Mouse (Mus musculus) lung, postnatal 0 days (tissue): ENCODE measurements at regions not wholly inside any gene's neighbourhood (a gene's known extent, or its start where the extent isn't known, plus 50 kb on each side); places are given as distances from the start of the nearest gene placed in this dataset.
A peak's percentile ranks its signal among the peaks of the same experiment; 100 is the strongest.

ENCODE experiments used
- ATAC-seq: fragments of 200-750 bp; cut with Nextera tagmentation; 2 replicates; pipeline ENCODE4 v1.8.0; 2017; ENCODE audit warnings: moderate library complexity
- DNase-seq: peaks from one replicate; pipeline ENCODE4 v3.0.0-alpha.2; 2016; ENCODE audit warnings: low spot score
- H3K27ac ChIP-seq: fragments of 300-500 bp; sonication (generic); 2 replicates; pipeline ENCODE4 v1.5.1; 2014; ENCODE audit warnings: antibody characterized with exemption, mild to moderate bottlenecking, low read length, mixed read lengths
- H3K27me3 ChIP-seq: fragments of 300-500 bp; sonication (generic); replicated peaks from 2 replicates; pipeline ENCODE4 v1.6.1; 2014; ENCODE audit warnings: low read length, mixed read lengths; ENCODE audit not compliant: insufficient read depth
- H3K36me3 ChIP-seq: fragments of 300-500 bp; sonication (generic); 2 replicates; pipeline ENCODE4 v1.6.1; 2014; ENCODE audit warnings: low read length, mixed read lengths; ENCODE audit not compliant: insufficient read depth
- H3K4me1 ChIP-seq: fragments of 300-500 bp; sonication (generic); 2 replicates; pipeline ENCODE4 v1.6.1; 2014; ENCODE audit warnings: antibody characterized with exemption, low read depth, low read length, mixed read lengths; ENCODE audit not compliant: insufficient read depth
- H3K4me2 ChIP-seq: fragments of 300-500 bp; sonication (generic); replicated peaks from 2 replicates; pipeline ENCODE4 v1.6.1; 2014; ENCODE audit warnings: low read depth, mild to moderate bottlenecking, low read length, moderate library complexity, mixed read lengths
- H3K4me3 ChIP-seq: fragments of 300-500 bp; sonication (generic); 2 replicates; pipeline ENCODE4 v1.5.1; 2014; ENCODE audit warnings: low read depth, low read length
- H3K9ac ChIP-seq: fragments of 300-500 bp; sonication (generic); replicated peaks from 2 replicates; pipeline ENCODE4 v1.6.1; 2014; ENCODE audit warnings: low read depth, mild to moderate bottlenecking
- H3K9me3 ChIP-seq: fragments of 300-500 bp; sonication (generic); 2 replicates; pipeline ENCODE4 v1.6.1; 2016; ENCODE audit warnings: low read length, mixed read lengths
- CTCF ChIP-seq: IDR thresholded peaks from 2 replicates; pipeline ENCODE4 v1.5.1; 2016; ENCODE audit warnings: antibody characterized with exemption, mild to moderate bottlenecking
- EP300 ChIP-seq: IDR thresholded peaks from 2 replicates; pipeline ENCODE4 v1.6.1; 2016; ENCODE audit warnings: antibody characterized with exemption, mild to moderate bottlenecking, control low read depth
- WGBS: fragments of 180-500 bp; shearing (Covaris S2); extraction: QIAGEN DNeasy Blood & Tissue Kit; methylation state at CpG from one replicate; pipeline ENCODE4 v1.1.7; 2014; 5-methylcytosine and 5-hydroxymethylcytosine counted together

DNA sequence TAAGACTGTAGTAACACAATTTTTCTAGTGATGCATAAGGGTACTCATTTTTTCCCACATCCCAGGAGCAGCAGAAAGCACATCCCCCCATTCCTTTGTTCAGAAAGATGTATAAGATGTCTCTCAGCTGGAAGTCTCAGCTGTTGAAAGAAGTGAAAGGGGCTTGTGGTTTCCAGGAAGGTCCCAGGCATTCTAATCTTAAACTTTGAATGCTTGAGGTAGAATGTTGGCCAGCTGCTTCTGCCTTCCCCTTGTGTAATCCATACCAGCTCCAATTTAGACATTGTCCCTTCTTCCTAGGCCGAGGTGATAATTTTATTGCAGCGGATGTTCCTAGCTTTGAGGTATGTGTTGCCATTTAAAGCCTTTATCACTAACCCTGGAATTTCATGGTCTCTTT, 272.8 kb downstream of the Tbx15 start:
- no peak overlapping the region for H3K4me3 ChIP-seq
- no peak for TF ChIP-seq CTCF
- no peak for TF ChIP-seq EP300
- H3K9me3 ChIP-seq: no peaks in the 10 kb centered on the region
- DNase-seq (no peak), ATAC-seq (no peak)
- WGBS: 87% methylated on average over 2 of the region's 2 CpGs
- H3K4me1 ChIP-seq: no peaks in the 10 kb centered on the region
- no peaks in the 10 kb centered on the region for H3K27me3 ChIP-seq
- H3K36me3 ChIP-seq: no peaks in the 10 kb centered on the region
- H3K4me2 ChIP-seq: no peak overlapping the region
- no peak overlapping the region for H3K27ac ChIP-seq
- H3K9ac ChIP-seq: no peak overlapping the region

DNA sequence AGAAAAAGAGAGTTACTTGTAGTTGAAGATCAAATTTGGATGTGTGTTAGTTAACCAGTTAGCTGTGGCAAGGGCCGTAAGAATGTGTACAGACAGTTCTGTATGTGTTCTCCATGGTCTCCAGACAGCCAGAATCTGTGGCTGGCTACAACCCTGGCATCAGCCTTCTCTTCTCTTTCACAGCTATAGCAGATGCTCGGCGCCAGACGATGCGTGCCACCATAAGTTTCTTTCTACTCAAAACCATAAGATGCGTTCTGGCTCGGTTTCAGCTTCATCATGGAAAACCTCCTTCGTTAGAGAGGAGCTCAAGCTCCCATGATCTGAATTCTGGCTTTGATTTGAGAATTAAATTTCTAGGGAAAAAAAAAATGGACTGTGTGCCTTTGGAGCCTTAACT, 275.6 kb downstream of the Tbx15 start:
- 90% methylated on average over 8 of the region's 8 CpGs for WGBS
- H3K36me3 ChIP-seq: no peaks in the 10 kb centered on the region
- no peak overlapping the region for H3K4me3 ChIP-seq
- TF ChIP-seq CTCF: no peak
- no peak for TF ChIP-seq EP300
- H3K9me3 ChIP-seq: no peaks in the 10 kb centered on the region
- no peaks in the 10 kb centered on the region for H3K4me1 ChIP-seq
- ATAC-seq (no peak), DNase-seq (no peak)
- no peak overlapping the region for H3K27ac ChIP-seq
- no peak overlapping the region for H3K4me2 ChIP-seq
- no peaks in the 10 kb centered on the region for H3K27me3 ChIP-seq
- no peak overlapping the region for H3K9ac ChIP-seq

- Histone ChIP-seq H3K9me3 (no peaks in the 10 kb centered on the region), H3K4me2 (no peak overlapping the region), H3K9ac (no peak overlapping the region), H3K4me3 (no peak overlapping the region), H3K4me1 (no peaks in the 10 kb centered on the region), H3K36me3 (no peaks in the 10 kb centered on the region), H3K27ac (no peak overlapping the region), H3K27me3 (no peaks in the 10 kb centered on the region)
- 38% methylated on average over 1 of the region's 1 CpGs for WGBS
- ATAC-seq (peak; percentile 25), DNase-seq (peak; percentile 29)
- no peak for TF ChIP-seq CTCF
- TF ChIP-seq EP300: no peak
Measured at GRCm38 (mm10) chr3:99560917-99561316, 320.7 kb downstream of the Tbx15 start.

DNA sequence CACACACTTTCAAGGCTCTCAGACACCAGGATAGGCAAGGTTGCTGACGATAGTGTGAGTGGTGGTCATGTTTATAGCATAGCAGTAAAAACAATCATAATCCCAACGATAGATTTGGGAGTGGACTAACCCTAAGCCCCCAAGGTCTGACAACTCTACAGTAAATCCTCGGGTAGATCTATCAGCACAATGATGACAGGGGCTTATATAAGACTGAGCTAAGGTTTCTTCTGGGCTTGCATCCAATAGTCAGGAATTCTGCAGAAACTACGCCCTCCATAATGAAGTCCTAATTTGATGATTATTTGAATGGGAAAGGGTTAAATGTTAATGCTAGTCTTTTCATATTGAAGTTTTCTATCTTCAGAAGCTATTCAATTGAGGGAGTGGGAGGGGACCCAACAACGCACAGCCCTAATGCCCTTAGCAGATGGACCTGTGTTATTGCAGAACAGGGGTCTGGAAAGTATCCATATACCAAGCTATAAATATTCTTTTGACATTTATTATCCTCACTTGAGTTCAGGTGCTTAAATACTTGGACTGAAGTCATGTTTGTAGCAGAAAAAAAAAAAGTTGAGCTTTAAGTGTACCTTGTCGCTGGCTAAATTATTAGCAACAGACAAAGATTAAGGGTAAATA, 311.8 kb upstream of the Spag17 start:
- H3K4me3 ChIP-seq: no peak overlapping the region
- ATAC-seq: no peak
- no peak overlapping the region for H3K4me2 ChIP-seq
- DNase-seq: no peak
- TF ChIP-seq EP300: no peak
- no peak for TF ChIP-seq CTCF
- no peaks in the 10 kb centered on the region for H3K4me1 ChIP-seq
- H3K27me3 ChIP-seq: no peaks in the 10 kb centered on the region
- no peak overlapping the region for H3K27ac ChIP-seq
- H3K9ac ChIP-seq: no peak overlapping the region
- WGBS: 42% methylated on average over 6 of the region's 6 CpGs
- no peaks in the 10 kb centered on the region for H3K36me3 ChIP-seq
- H3K9me3 ChIP-seq: no peaks in the 10 kb centered on the region

DNA sequence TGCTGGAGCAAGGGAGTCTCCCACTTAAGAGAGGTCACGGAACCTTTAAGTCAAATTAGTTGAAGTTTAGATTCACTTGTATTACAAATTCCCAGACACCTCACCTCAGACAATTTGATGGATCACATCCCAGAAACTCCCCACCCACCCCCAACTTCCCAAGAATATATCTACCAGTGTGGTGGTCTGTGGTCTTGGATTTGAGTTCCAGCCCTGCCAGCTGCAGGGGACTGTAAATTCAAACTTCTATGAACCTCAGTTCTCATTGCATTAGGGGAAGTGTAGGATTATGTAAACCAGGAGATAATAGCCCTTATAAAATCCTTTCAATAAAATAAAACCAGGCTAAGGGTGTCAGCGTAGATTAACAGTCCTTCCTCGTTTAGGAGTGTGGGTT, 311.2 kb upstream of the Spag17 start:
- Histone ChIP-seq H3K27me3 (no peaks in the 10 kb centered on the region), H3K27ac (no peak overlapping the region), H3K4me2 (no peak overlapping the region), H3K4me3 (no peak overlapping the region), H3K36me3 (no peaks in the 10 kb centered on the region), H3K4me1 (no peaks in the 10 kb centered on the region), H3K9me3 (no peaks in the 10 kb centered on the region), H3K9ac (no peak overlapping the region)
- 60% methylated on average over 3 of the region's 3 CpGs for WGBS
- no peak for DNase-seq
- no peak for ATAC-seq
- TF ChIP-seq CTCF: no peak
- TF ChIP-seq EP300: no peak

- H3K36me3 ChIP-seq: no peaks in the 10 kb centered on the region
- WGBS: 35% methylated on average over 3 of the region's 3 CpGs
- ATAC-seq: no peak
Measured at GRCm38 (mm10) chr3:99602679-99603078, 282.5 kb upstream of the Spag17 start.

GRCm38 (mm10) chr3:99632309-99632708, 252.9 kb upstream of the Spag17 start:
- no peak for ATAC-seq
- Histone ChIP-seq H3K27me3 (no peaks in the 10 kb centered on the region), H3K4me3 (no peak overlapping the region), H3K4me2 (no peak overlapping the region), H3K9me3 (no peaks in the 10 kb centered on the region), H3K4me1 (no peaks in the 10 kb centered on the region), H3K27ac (no peak overlapping the region), H3K9ac (no peak overlapping the region), H3K36me3 (no peaks in the 10 kb centered on the region)
- WGBS: 83% methylated on average over 4 of the region's 4 CpGs
- no peak for TF ChIP-seq CTCF
- no peak for DNase-seq

More at GRCm38 (mm10) chr3:99602679-99603078, 282.5 kb upstream of the Spag17 start:
- H3K9ac ChIP-seq: no peak overlapping the region
- TF ChIP-seq EP300 (no peak), CTCF (no peak)
- H3K27ac ChIP-seq: no peak overlapping the region
- no peak overlapping the region for H3K4me2 ChIP-seq
- no peaks in the 10 kb centered on the region for H3K27me3 ChIP-seq
- DNase-seq: no peak
- no peaks in the 10 kb centered on the region for H3K4me1 ChIP-seq
- H3K9me3 ChIP-seq: no peaks in the 10 kb centered on the region
- H3K4me3 ChIP-seq: no peak overlapping the region
